ENCODE assay signal across 32 mouse cellular contexts in genomic region chr2:47368296-47368695, GRCm38 (mm10).
A peak's percentile ranks its signal among the peaks of the same experiment; 100 is the strongest.
DNase-seq lines count a peak whose midpoint lies in the region; ATAC-seq and TF ChIP-seq lines count a peak whose summit lies in the region.
"Had no signal": no experiment of that assay in that cellular context is flagged by ENCODE, and none has a peak within 500 bp of the region (broad histone marks: within the 10 kb centered on the region; RNA-seq: fewer than 3 reads in every experiment).

No protein-coding gene starts in this region.

- TF ChIP-seq POLR2A in embryonic fibroblast, embryonic 13.5 days (IDR thresholded peaks at IDR 0.05; ENCODE audit: low read depth, low read length) = no peak

- 0 out of 2 replicates have a peak, but pooled peaks have one; percentile 19 for ATAC-seq in hindbrain, embryonic 12.5 days (ENCODE audit: low FRiP score)
- no peak for ATAC-seq in hindbrain, embryonic 11.5 days (ENCODE audit: low FRiP score)
- ATAC-seq: forebrain, embryonic 15.5 days; hindbrain, embryonic 16.5 days; intestine, embryonic 15.5 days had no signal

- TF ChIP-seq CTCF in embryonic fibroblast, embryonic 13.5 days (IDR thresholded peaks at IDR 0.05; ENCODE audit: borderline replicate concordance, insufficient read depth, low read length) = no peak

- no peaks in the 10 kb centered on the region for H3K36me3 ChIP-seq in hindbrain, embryonic 12.5 days
- no peaks in the 10 kb centered on the region for H3K36me3 ChIP-seq in hindbrain, embryonic 11.5 days (ENCODE audit: control insufficient read depth, insufficient read depth, low read length)
- H3K36me3 ChIP-seq: embryonic facial prominence, embryonic 10.5 days; embryonic facial prominence, embryonic 13.5 days; forebrain, embryonic 10.5 days; forebrain, embryonic 15.5 days; G1E; heart, embryonic 12.5 days; heart, embryonic 15.5 days; hindbrain, embryonic 13.5 days; intestine, embryonic 15.5 days had no signal

- H3K4me1 ChIP-seq in hindbrain, embryonic 12.5 days = no peaks in the 10 kb centered on the region
- no peaks in the 10 kb centered on the region for H3K4me1 ChIP-seq in hindbrain, embryonic 11.5 days (replicated peaks; ENCODE audit: control insufficient read depth, insufficient read depth, low read length)
- H3K4me1 ChIP-seq in embryonic fibroblast, embryonic 13.5 days (ENCODE audit: control insufficient read depth, insufficient read depth, low read length) = 0 out of 2 replicates have a peak, but pooled peaks cover 2% of the 10 kb centered on the region
- H3K4me1 ChIP-seq: embryonic facial prominence, embryonic 10.5 days; embryonic facial prominence, embryonic 13.5 days; forebrain, embryonic 10.5 days; forebrain, embryonic 15.5 days; heart, embryonic 12.5 days; heart, embryonic 15.5 days; hindbrain, embryonic 13.5 days; intestine, embryonic 15.5 days had no signal

- no peaks in the 10 kb centered on the region for H3K9me3 ChIP-seq in hindbrain, embryonic 12.5 days (replicated peaks)
- no peaks in the 10 kb centered on the region for H3K9me3 ChIP-seq in hindbrain, embryonic 11.5 days (ENCODE audit: control insufficient read depth, low read length)
- H3K9me3 ChIP-seq: embryonic facial prominence, embryonic 10.5 days; embryonic facial prominence, embryonic 13.5 days; forebrain, embryonic 10.5 days; forebrain, embryonic 15.5 days; G1E; heart, embryonic 12.5 days; heart, embryonic 15.5 days; hindbrain, embryonic 13.5 days; intestine, embryonic 15.5 days had no signal

- H3K4me2 ChIP-seq in hindbrain, embryonic 12.5 days (replicated peaks) = no peak overlapping the region
- H3K4me2 ChIP-seq in hindbrain, embryonic 11.5 days (replicated peaks; ENCODE audit: low read depth, low read length) = no peak overlapping the region
- H3K4me2 ChIP-seq: embryonic facial prominence, embryonic 13.5 days; forebrain, embryonic 15.5 days; heart, embryonic 12.5 days; heart, embryonic 15.5 days; hindbrain, embryonic 13.5 days; intestine, embryonic 15.5 days had no signal

- no peak overlapping the region for H3K4me3 ChIP-seq in hindbrain, embryonic 12.5 days
- no peak overlapping the region for H3K4me3 ChIP-seq in hindbrain, embryonic 11.5 days (ENCODE audit: low read depth, low read length)
- no peak overlapping the region for H3K4me3 ChIP-seq in embryonic fibroblast, embryonic 13.5 days (ENCODE audit: insufficient read depth, low read length)
- H3K4me3 ChIP-seq: embryonic facial prominence, embryonic 10.5 days; embryonic facial prominence, embryonic 13.5 days; forebrain, embryonic 10.5 days; forebrain, embryonic 15.5 days; heart, embryonic 12.5 days; heart, embryonic 15.5 days; hindbrain, embryonic 13.5 days; intestine, embryonic 15.5 days had no signal

- DNase-seq in hindbrain, embryonic 11.5 days (ENCODE audit: low spot score) = no peak
- peak; percentile 86 for DNase-seq in ES-CJ7 (ENCODE audit: low read depth, low spot score)
- DNase-seq in R1 (ENCODE audit: low read depth, low spot score) = peak; percentile 82
- no peak for DNase-seq in cerebellum, adult 11-12 months
- no peak for DNase-seq in neural tube, embryonic 10.5 days (ENCODE audit: extremely low spot score, low spot score)
- DNase-seq in right cerebral cortex, postnatal 36 days (ENCODE audit: low spot score in 2 of 2) = no peak
- DNase-seq: adrenal gland, adult 2 months; adrenal gland, postnatal 14 days; B cell, adult 2 months; cerebellum, adult 11 months; cerebellum, adult 8-10 months; cerebellum, postnatal 10 days; cerebellum, postnatal 36 days; embryo, embryonic 11 days; gastrocnemius, postnatal 25 days; heart, adult 18-20 months; heart, postnatal 14 days; heart, postnatal 4 days; kidney, adult 11 months had no signal

- no peak overlapping the region for H3K27ac ChIP-seq in hindbrain, embryonic 12.5 days
- H3K27ac ChIP-seq in hindbrain, embryonic 11.5 days (ENCODE audit: low read depth, low read length) = no peak overlapping the region
- H3K27ac ChIP-seq in embryonic fibroblast, embryonic 13.5 days (ENCODE audit: insufficient read depth, low read length) = peak overlapping the region; percentile 31; the same call in 1 of the 2 replicates
- H3K27ac ChIP-seq: embryonic facial prominence, embryonic 10.5 days; embryonic facial prominence, embryonic 13.5 days; forebrain, embryonic 10.5 days; forebrain, embryonic 15.5 days; heart, embryonic 15.5 days; hindbrain, embryonic 13.5 days; intestine, embryonic 15.5 days had no signal

- no peak overlapping the region for H3K9ac ChIP-seq in hindbrain, embryonic 12.5 days
- no peak overlapping the region for H3K9ac ChIP-seq in hindbrain, embryonic 11.5 days (ENCODE audit: low read depth, low read length)
- H3K9ac ChIP-seq: embryonic facial prominence, embryonic 13.5 days; forebrain, embryonic 15.5 days; heart, embryonic 12.5 days; heart, embryonic 15.5 days; hindbrain, embryonic 13.5 days; intestine, embryonic 15.5 days had no signal

- H3K27me3 ChIP-seq in hindbrain, embryonic 12.5 days = no peaks in the 10 kb centered on the region
- H3K27me3 ChIP-seq in hindbrain, embryonic 11.5 days (ENCODE audit: control insufficient read depth, insufficient read depth, low read length) = no peaks in the 10 kb centered on the region
- H3K27me3 ChIP-seq: CH12.LX; embryonic facial prominence, embryonic 13.5 days; forebrain, embryonic 15.5 days; heart, embryonic 12.5 days; heart, embryonic 15.5 days; hindbrain, embryonic 13.5 days; intestine, embryonic 15.5 days had no signal

Comparison
In these comparisons a context has a peak if more than half of its experiments do, and no peak if none do; other contexts are left out.
1. DNase-seq: peak in ES-CJ7 (single experiment) and R1 (single experiment); none in hindbrain, embryonic 11.5 days (single experiment), cerebellum, adult 11-12 months (single experiment), neural tube, embryonic 10.5 days (single experiment) and right cerebral cortex, postnatal 36 days (0 of 2).